Mouse (Mus musculus) olfactory bulb, adult 2 months (tissue): ENCODE data around the gene Bcl6.

ENCODE experiments used
- CTCF ChIP-seq: fragments of 200-500 bp; IDR thresholded peaks from 2 replicates; pipeline ENCODE4 v1.5.1; 2012; ENCODE audit warnings: low read depth, mild to moderate bottlenecking, low read length, moderate library complexity; ENCODE audit not compliant: insufficient read depth
- POLR2A ChIP-seq: fragments of 200-500 bp; IDR thresholded peaks from 2 replicates; pipeline ENCODE4 v1.6.1; 2012; ENCODE audit warnings: mild to moderate bottlenecking, low read depth, low read length, moderate library complexity; ENCODE audit not compliant: insufficient read depth

- TF ChIP-seq CTCF (no peak), POLR2A (no peak)
Observed at GRCm38 (mm10) chr16:24029965-24030672, 41.5 kb upstream of the Bcl6 start.
